Mouse (Mus musculus) embryonic facial prominence, embryonic 13.5 days (tissue): Measurements from ENCODE around the gene Gm4214. TPM values are rescaled to one million over a fixed set of nuclear protein-coding genes. Genes with fewer than 3 reads are reported as not detected.
"Not testable (repeated sequence)": the region's sequence is repeated elsewhere in the genome, so short reads cannot be mapped to it uniquely, and the experiment has no call there.

Experiments used
- ATAC-seq: fragments of 200-750 bp; cut with Nextera tagmentation; 2 replicates; pipeline ENCODE4 v1.8.0; 2017; ENCODE audit warnings: low read depth; ENCODE audit not compliant: insufficient number of reproducible peaks, insufficient read depth, low FRiP score, low TSS enrichment
- H3K27ac ChIP-seq: fragments of 300-500 bp; sonication (generic); 2 replicates; pipeline ENCODE4 v1.5.1; 2015; ENCODE audit warnings: moderate library complexity, mild to moderate bottlenecking, inconsistent platforms
- H3K27me3 ChIP-seq: fragments of 300-500 bp; sonication (generic); 2 replicates; pipeline ENCODE4 v1.6.1; 2015; ENCODE audit warnings: mild to moderate bottlenecking, inconsistent platforms
- H3K36me3 ChIP-seq: fragments of 300-500 bp; sonication (generic); 2 replicates; pipeline ENCODE4 v1.6.1; 2015; ENCODE audit warnings: mild to moderate bottlenecking, inconsistent platforms
- H3K4me1 ChIP-seq: fragments of 300-500 bp; sonication (generic); 2 replicates; pipeline ENCODE4 v1.6.1; 2015; ENCODE audit warnings: inconsistent platforms
- H3K4me2 ChIP-seq: fragments of 300-500 bp; sonication (generic); 2 replicates; pipeline ENCODE4 v1.6.1; 2015; ENCODE audit warnings: moderate library complexity, mild to moderate bottlenecking, inconsistent platforms
- H3K4me3 ChIP-seq: fragments of 300-500 bp; sonication (generic); 2 replicates; pipeline ENCODE4 v1.5.1; 2015; ENCODE audit warnings: mild to moderate bottlenecking, inconsistent platforms
- H3K9ac ChIP-seq: fragments of 300-500 bp; sonication (generic); 2 replicates; pipeline ENCODE4 v1.6.1; 2015; ENCODE audit warnings: mild to moderate bottlenecking, inconsistent platforms
- H3K9me3 ChIP-seq: fragments of 300-500 bp; sonication (generic); 2 replicates; pipeline ENCODE4 v1.6.1; 2016; ENCODE audit warnings: inconsistent platforms
- WGBS: fragments of 180-500 bp; shearing (Covaris S2); methylation state at CpG from one replicate; pipeline ENCODE4 v1.1.7; 2015; ENCODE audit warnings: mixed read lengths; 5-methylcytosine and 5-hydroxymethylcytosine counted together
- polyA plus RNA-seq: library from polyadenylated mRNA; unstranded; fragments of >200 nt; fragmentation: Nextera tagmentation; extraction: Ambion mirVana; gene quantifications from 2 replicates; pipeline ENCODE4 v1.2.1, GENCODE M21; 2015

Gm4214 gene
- polyA plus RNA-seq: not detected in 2 replicates

DNA sequence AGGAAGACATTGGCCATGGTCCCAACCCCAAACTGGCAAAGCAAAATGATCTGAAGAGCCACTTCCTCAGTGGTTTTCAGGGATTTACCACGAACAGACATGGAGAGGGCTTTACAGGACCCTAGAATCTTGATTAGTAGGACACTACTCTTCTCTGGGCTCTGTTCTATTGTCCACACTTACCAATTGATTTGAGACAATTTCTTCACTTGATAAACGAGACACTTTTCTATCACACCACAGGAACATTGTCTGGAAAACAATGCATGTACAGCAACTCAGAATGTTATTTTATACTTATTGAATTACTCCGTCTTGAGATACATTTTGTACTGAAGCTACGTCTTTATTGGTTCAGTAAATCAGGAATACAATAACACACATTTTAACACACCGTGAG is at the start of gene Gm4214:
TSS of gene Gm4214 (minus strand) at position 101 of the 400 bp plus-strand sequence.
- not testable (repeated sequence) for ATAC-seq, H3K4me2 ChIP-seq, H3K9me3 ChIP-seq, H3K36me3 ChIP-seq, H3K9ac ChIP-seq, H3K27me3 ChIP-seq, H3K27ac ChIP-seq, H3K4me3 ChIP-seq, H3K4me1 ChIP-seq
- no CpG with 5 or more reads among the region's 5 CpGs for WGBS

- not testable (repeated sequence) for H3K9me3 ChIP-seq, H3K27ac ChIP-seq, H3K27me3 ChIP-seq, H3K36me3 ChIP-seq, ATAC-seq, H3K4me3 ChIP-seq, H3K4me1 ChIP-seq, H3K4me2 ChIP-seq, H3K9ac ChIP-seq
- WGBS: no CpG with 5 or more reads among the region's 3 CpGs
Observed at GRCm38 (mm10) chr7:23019823-23020222, 35.4 kb upstream of the Gm4214 start, which contains the start of gene Gm4216. Gm4216 (minus strand) TSS chr7:23019923.

Other genes with a start within 250 kb of the Gm4214 start
- not detected in 2 replicates for gene Vmn1r157, start 223.0 kb downstream of the Gm4214 start, polyA plus RNA-seq
- not detected in 2 replicates for gene Vmn1r158, start 193.9 kb downstream of the Gm4214 start, polyA plus RNA-seq
- gene Vmn1r159, start 141.1 kb downstream of the Gm4214 start, polyA plus RNA-seq: not detected in 2 replicates
- gene Vmn1r160, start 113.4 kb downstream of the Gm4214 start, polyA plus RNA-seq: not detected in 2 replicates
- not detected in 2 replicates for gene Gm4216, start 35.2 kb upstream of the Gm4214 start, polyA plus RNA-seq
- not detected in 2 replicates for gene Vmn1r163, start 70.9 kb upstream of the Gm4214 start, polyA plus RNA-seq
- gene Gm8720, start 82.8 kb upstream of the Gm4214 start, polyA plus RNA-seq: not detected in 2 replicates
- not detected in 2 replicates for gene Gm10662, start 159.8 kb upstream of the Gm4214 start, polyA plus RNA-seq
- not detected in 2 replicates for gene Vmn1r165, start 232.7 kb upstream of the Gm4214 start, polyA plus RNA-seq